Mouse (Mus musculus) MEL (cell line): ENCODE results near the gene Mfng. TPM values are rescaled to one million over a fixed set of nuclear protein-coding genes. Genes with fewer than 3 reads are reported as not detected.

Source experiments
- DNase-seq: peaks from one replicate; pipeline ENCODE4 v3.0.0; 2011; ENCODE audit warnings: low read depth, low spot score
- H3K27ac ChIP-seq: 2 replicates; pipeline ENCODE4 v1.5.1; 2012; ENCODE audit warnings: low read depth, mild to moderate bottlenecking, control low read depth, low read length, moderate library complexity; ENCODE audit not compliant: control insufficient read depth
- H3K27me3 ChIP-seq, 2 experiments: fragments of 150-350 bp in 1 of 2; sonication (generic) in 1 of 2; 2 replicates each; pipeline ENCODE4 v1.6.1; 2012; ENCODE audit warnings: low read length in 2 of 2, mild to moderate bottlenecking in 2 of 2, improper control_type of control experiment in 1 of 2, moderate library complexity in 1 of 2; ENCODE audit not compliant: insufficient read depth in 2 of 2, control insufficient read depth in 1 of 2
- H3K36me3 ChIP-seq, 2 experiments: 2 replicates each; pipeline ENCODE4 v1.6.1; 2012 to 2014; ENCODE audit warnings: low read length in 2 of 2, improper control_type of control experiment in 1 of 2, inconsistent platforms in 1 of 2, mild to moderate bottlenecking in 1 of 2; ENCODE audit not compliant: insufficient read depth in 2 of 2, control insufficient read depth in 1 of 2
- H3K4me1 ChIP-seq, 2 experiments: fragments of 150-350 bp in 1 of 2; sonication (generic) in 1 of 2; 2 replicates each; pipeline ENCODE4 v1.6.1; 2012; ENCODE audit warnings: low read length in 2 of 2, improper control_type of control experiment in 1 of 2, mild to moderate bottlenecking in 1 of 2; ENCODE audit not compliant: insufficient read depth in 2 of 2, control insufficient read depth in 1 of 2
- H3K4me3 ChIP-seq, 2 experiments: fragments of 150-350 bp in 1 of 2; sonication (generic) in 1 of 2; 2 replicates each; pipeline ENCODE4 v1.5.1; 2012; ENCODE audit warnings: low read depth in 2 of 2, low read length in 2 of 2, mild to moderate bottlenecking in 2 of 2, moderate library complexity in 2 of 2, control low read depth in 1 of 2, improper control_type of control experiment in 1 of 2; ENCODE audit not compliant: control insufficient read depth in 1 of 2, insufficient read depth in 1 of 2
- H3K79me2 ChIP-seq: 2 replicates; pipeline ENCODE4 v1.6.1; 2012; ENCODE audit warnings: mild to moderate bottlenecking, low read length, moderate library complexity; ENCODE audit not compliant: control insufficient read depth, poor library complexity, insufficient read depth
- H3K9ac ChIP-seq: 2 replicates; pipeline ENCODE4 v1.6.1; 2012; ENCODE audit warnings: low read depth, mild to moderate bottlenecking, control low read depth, low read length, moderate library complexity; ENCODE audit not compliant: control insufficient read depth, poor library complexity, severe bottlenecking
- H3K9me3 ChIP-seq: fragments of 150-350 bp; sonication (generic); replicated peaks from 2 replicates; pipeline ENCODE4 v1.6.1; 2012; ENCODE audit warnings: mild to moderate bottlenecking, low read length, improper control_type of control experiment, moderate library complexity; ENCODE audit not compliant: insufficient read depth
- BHLHE40 ChIP-seq: IDR thresholded peaks from 2 replicates; pipeline ENCODE4 v1.6.1; 2012; ENCODE audit warnings: low read depth, mild to moderate bottlenecking, inconsistent platforms, low read length, improper control_type of control experiment, borderline replicate concordance
- CHD1 ChIP-seq: IDR thresholded peaks from 2 replicates; pipeline ENCODE4 v1.6.1; 2012; ENCODE audit warnings: low read depth, mild to moderate bottlenecking, inconsistent platforms, low read length, improper control_type of control experiment
- CTCF ChIP-seq, 3 experiments: IDR thresholded peaks in 2 of 3; conservative IDR thresholded peaks in 1 of 3; 2 replicates each; pipeline ENCODE4 v1.5.1; 2011 to 2012; ENCODE audit warnings: low read length in 3 of 3, low read depth in 2 of 3, mild to moderate bottlenecking in 2 of 3, improper control_type of control experiment in 1 of 3, inconsistent platforms in 1 of 3, mixed read lengths in 1 of 3, moderate library complexity in 1 of 3; ENCODE audit not compliant: control insufficient read depth in 1 of 3, insufficient read depth in 1 of 3, poor library complexity in 1 of 3, severe bottlenecking in 1 of 3
- ELF1 ChIP-seq: IDR thresholded peaks from 2 replicates; pipeline ENCODE4 v1.6.1; 2014; ENCODE audit warnings: low read depth, mild to moderate bottlenecking, inconsistent platforms, low read length, improper control_type of control experiment, moderate library complexity
- GATA1 ChIP-seq: IDR thresholded peaks from 2 replicates; pipeline ENCODE4 v1.6.1; 2011; ENCODE audit warnings: low read depth, low read length, improper control_type of control experiment
- MAFK ChIP-seq: IDR thresholded peaks from 2 replicates; pipeline ENCODE4 v1.6.1; 2011; ENCODE audit warnings: low read depth, mild to moderate bottlenecking, low read length, improper control_type of control experiment, borderline replicate concordance
- MXI1 ChIP-seq: IDR thresholded peaks from 2 replicates; pipeline ENCODE4 v1.6.1; 2011; ENCODE audit warnings: mild to moderate bottlenecking, low read depth, low read length, improper control_type of control experiment
- MYB ChIP-seq: IDR thresholded peaks from 2 replicates; pipeline ENCODE4 v1.6.1; 2011; ENCODE audit warnings: mild to moderate bottlenecking, low read depth, low read length, improper control_type of control experiment
- NELFE ChIP-seq: IDR thresholded peaks from 2 replicates; pipeline ENCODE4 v1.6.1; 2011; ENCODE audit warnings: low read depth, low read length, improper control_type of control experiment
- NRF1 ChIP-seq: IDR thresholded peaks from 2 replicates; pipeline ENCODE4 v1.6.1; 2014; ENCODE audit warnings: low read depth, mild to moderate bottlenecking, inconsistent platforms, low read length, improper control_type of control experiment, moderate library complexity; ENCODE audit not compliant: poor library complexity, insufficient read depth, severe bottlenecking
- POLR2AphosphoS2 ChIP-seq: IDR thresholded peaks from 2 replicates; pipeline ENCODE4 v1.6.1; 2011; ENCODE audit warnings: low read length, improper control_type of control experiment
- POLR2AphosphoS5 ChIP-seq: IDR thresholded peaks from 2 replicates; pipeline ENCODE4 v1.6.1; 2012; ENCODE audit warnings: low read depth, borderline replicate concordance, mild to moderate bottlenecking, inconsistent platforms, low read length, moderate library complexity, mixed read lengths
- RAD21 ChIP-seq: IDR thresholded peaks from 2 replicates; pipeline ENCODE4 v1.6.1; 2011; ENCODE audit warnings: mild to moderate bottlenecking, low read depth, low read length, improper control_type of control experiment
- SMC3 ChIP-seq: IDR thresholded peaks from 2 replicates; pipeline ENCODE4 v1.6.1; 2011; ENCODE audit warnings: low read depth, low read length, improper control_type of control experiment
- TCF12 ChIP-seq: IDR thresholded peaks from 2 replicates; pipeline ENCODE4 v1.6.1; 2014; ENCODE audit warnings: low read depth, mild to moderate bottlenecking, inconsistent platforms, low read length, improper control_type of control experiment, moderate library complexity
- UBTF ChIP-seq: IDR thresholded peaks from 2 replicates; pipeline ENCODE4 v1.6.1; 2012; ENCODE audit warnings: low read depth, mild to moderate bottlenecking, inconsistent platforms, low read length, improper control_type of control experiment, moderate library complexity, borderline replicate concordance; ENCODE audit not compliant: insufficient read depth
- USF1 ChIP-seq: IDR thresholded peaks from 2 replicates; pipeline ENCODE4 v1.6.1; 2014; ENCODE audit warnings: low read depth, mild to moderate bottlenecking, inconsistent platforms, low read length, improper control_type of control experiment, moderate library complexity
- ZC3H11A ChIP-seq: IDR thresholded peaks from 2 replicates; pipeline ENCODE4 v1.6.1; 2012; ENCODE audit warnings: low read depth, mild to moderate bottlenecking, inconsistent platforms, low read length, improper control_type of control experiment
- ZMIZ1 ChIP-seq: IDR thresholded peaks from 2 replicates; pipeline ENCODE4 v1.6.1; 2012; ENCODE audit warnings: low read depth, mild to moderate bottlenecking, inconsistent platforms, low read length, improper control_type of control experiment, moderate library complexity
- ZNF384 ChIP-seq: IDR thresholded peaks from 2 replicates; pipeline ENCODE4 v1.6.1; 2012; ENCODE audit warnings: low read depth, mild to moderate bottlenecking, inconsistent platforms, low read length, improper control_type of control experiment
- polyA plus RNA-seq, 2 experiments: library from polyadenylated mRNA; stranded (reverse) in 1 of 2; unstranded in 1 of 2; fragments of >175 nt in 1 of 2; fragments of >200 nt in 1 of 2; gene quantifications; 2 replicates each; pipeline versions ENCODE4 v1.2.1 to v1.2.4; 2012; ENCODE audit warnings: low replicate concordance in 2 of 2, low read depth in 1 of 2; ENCODE audit not compliant: insufficient read length in 2 of 2, insufficient read depth in 1 of 2, missing spikeins in 1 of 2
- total RNA-seq: library from RNA; depleted of rRNA; stranded (reverse); fragments of 300-350 nt; gene quantifications from 2 replicates; pipeline ENCODE4 v1.2.3, GENCODE M21; 2012

Mfng gene
- total and polyA plus RNA-seq, 3 experiments = 17.8 to 27.1 TPM; not detected in 1

DNA sequence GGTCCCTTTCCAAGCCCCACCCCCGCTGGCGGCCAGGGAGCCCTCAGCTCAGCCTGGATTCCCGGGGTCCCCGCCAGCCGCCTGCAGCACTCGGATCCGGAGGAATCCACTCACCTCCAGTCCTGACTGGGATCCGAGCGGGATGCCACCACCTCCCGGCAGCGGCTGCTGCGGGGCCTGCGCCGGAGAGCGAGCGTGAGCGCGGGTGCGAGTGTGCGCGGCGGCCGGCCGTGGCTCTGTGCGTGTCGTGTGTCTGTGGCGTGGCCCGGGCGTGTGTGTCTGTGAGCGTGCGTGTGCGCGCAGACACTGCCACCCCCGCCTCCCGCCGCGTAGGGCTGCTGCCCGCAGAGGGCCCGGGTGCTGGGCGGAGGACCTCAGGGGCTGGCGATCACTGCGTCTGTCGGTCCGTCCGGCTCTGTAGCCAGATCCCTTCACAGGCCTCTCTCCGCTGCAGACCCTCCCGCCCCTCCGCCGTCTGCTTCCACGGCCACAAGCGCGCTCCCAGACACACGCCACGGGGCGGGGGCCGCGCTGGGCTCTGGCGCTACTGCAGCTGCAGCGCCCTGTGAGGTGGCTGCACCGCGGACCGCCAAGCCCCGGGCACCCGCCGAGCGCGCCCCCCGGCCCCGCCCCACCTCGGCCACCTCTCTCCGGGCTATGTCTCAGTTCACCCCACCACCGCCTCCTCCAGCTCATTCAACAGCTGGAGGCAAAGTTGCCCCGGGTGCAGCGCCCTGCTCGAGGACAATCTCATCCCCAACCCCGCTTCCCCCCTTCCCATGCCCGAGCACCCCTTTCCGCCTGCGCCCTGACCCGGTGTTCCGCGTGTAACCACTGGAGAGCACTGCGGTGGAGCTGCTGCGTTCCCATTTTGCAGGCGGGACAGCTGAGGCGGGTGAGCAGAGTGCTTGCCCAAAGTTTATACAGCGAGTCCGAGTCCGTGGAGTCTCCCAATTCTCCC lies 54.7 kb downstream of the Mfng start, which contains the start of gene Elfn2:
TSS of gene Elfn2 (minus strand) at position 482 of the 961 bp plus-strand sequence.
- TF ChIP-seq TCF12 = no peak
- Histone ChIP-seq H3K79me2 (no peaks in the 10 kb centered on the region), H3K27me3 (no peaks in the 10 kb centered on the region), H3K36me3 (peaks cover 0 to 3% of the 10 kb centered on the region in 2 experiments; a peak in 1 of 4 replicates), H3K4me3 (no peak within 1 kb of the TSS), H3K9me3 (no peaks in the 10 kb centered on the region), H3K27ac (no peak within 1 kb of the TSS), H3K4me1 (peaks cover 0 to 13% of the 10 kb centered on the region in 2 experiments; a peak in 2 of 4 replicates), H3K9ac (no peak within 1 kb of the TSS)
- DNase-seq = no peak

- H3K4me3 ChIP-seq = no peak overlapping the region
- no peak overlapping the region for H3K9ac ChIP-seq
- H3K27ac ChIP-seq = no peak overlapping the region
- DNase-seq = no peak
- H3K9me3 ChIP-seq = no peaks in the 10 kb centered on the region
- TF ChIP-seq SMC3 (no peak), RAD21 (no peak), NELFE (no peak), ZNF384 (no peak), UBTF (no peak)
- no peaks in the 10 kb centered on the region for H3K27me3 ChIP-seq
- peaks cover 0 to 13% of the 10 kb centered on the region in 2 experiments; a peak in 2 of 4 replicates for H3K4me1 ChIP-seq
- no peaks in the 10 kb centered on the region for H3K79me2 ChIP-seq
- peaks cover 0 to 3% of the 10 kb centered on the region in 2 experiments; a peak in 1 of 4 replicates for H3K36me3 ChIP-seq
Measured at GRCm38 (mm10) chr15:78716936-78717335, 56.3 kb downstream of the Mfng start.

DNA sequence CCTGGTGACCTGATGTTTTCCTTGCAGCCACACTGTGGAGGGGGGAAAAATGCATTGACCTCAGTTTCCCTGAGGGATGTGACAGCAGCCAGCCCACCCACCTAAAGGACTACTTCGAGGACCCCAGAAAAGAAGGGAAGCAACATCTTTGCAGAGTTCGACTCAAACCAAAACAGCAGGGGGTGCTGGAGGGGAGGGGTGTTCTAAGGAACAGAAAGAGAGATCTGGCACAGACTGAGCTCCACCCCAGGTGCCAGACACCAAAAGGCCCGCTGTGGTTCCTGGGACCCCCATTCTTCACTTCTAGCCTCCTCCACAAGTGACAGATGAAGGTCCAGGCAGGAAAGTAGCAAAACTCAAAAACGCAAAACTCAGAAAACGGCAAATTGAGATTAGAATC lies 57.4 kb downstream of the Mfng start:
- no peak overlapping the region for H3K4me3 ChIP-seq
- no peak for DNase-seq
- H3K9me3 ChIP-seq = no peaks in the 10 kb centered on the region
- H3K79me2 ChIP-seq = no peaks in the 10 kb centered on the region
- no peak overlapping the region for H3K27ac ChIP-seq
- no peak overlapping the region for H3K9ac ChIP-seq
- peaks cover 0 to 12% of the 10 kb centered on the region in 2 experiments; a peak in 2 of 4 replicates for H3K4me1 ChIP-seq
- peaks cover 0 to 3% of the 10 kb centered on the region in 2 experiments; a peak in 1 of 4 replicates for H3K36me3 ChIP-seq
- TF ChIP-seq ZMIZ1 (no peak), ELF1 (no peak), POLR2AphosphoS2 (no peak), ZNF384 (no peak), RAD21 (no peak), TCF12 (no peak), ZC3H11A (no peak), NRF1 (no peak), MXI1 (no peak), BHLHE40 (no peak), POLR2AphosphoS5 (no peak), GATA1 (no peak), USF1 (no peak), MAFK (no peak), CHD1 (no peak), CTCF (IDR thresholded peaks at IDR 0.05 in 2 of 3, conservative IDR thresholded peaks at IDR 0.05 in 1 of 3; ENCODE audit: control insufficient read depth in 1 of 3, insufficient read depth in 1 of 3, low read depth in 2 of 3, low read length in 3 of 3, poor library complexity in 1 of 3, severe bottlenecking in 1 of 3) (no peak), MYB (no peak), NELFE (no peak)
- TF ChIP-seq, all 39 proteins: peak for 0
- no peaks in the 10 kb centered on the region for H3K27me3 ChIP-seq
